Mouse (Mus musculus): ENCODE results near the gene Birc3. TPM values are rescaled to one million over a fixed set of nuclear protein-coding genes. Genes with fewer than 3 reads are reported as not detected.

Birc3 gene
- total and polyA plus RNA-seq, 2 experiments from 2014 or later, result 1.5 to 2.3 TPM

- Histone ChIP-seq H3K9me3 (ENCODE audit: low read length) (no peaks in the 10 kb centered on the region), H3K9ac (replicated peaks; ENCODE audit: low read length, poor library complexity, severe bottlenecking) (peak overlapping the region; percentile 82), H3K36me3 (ENCODE audit: insufficient read depth, low read length) (no peaks in the 10 kb centered on the region), H3K4me3 (ENCODE audit: low read depth, low read length) (peak overlapping the region; percentile 80), H3K4me2 (ENCODE audit: low read depth, low read length, poor library complexity, severe bottlenecking) (peak overlapping the region; percentile 57), H3K4me1 (ENCODE audit: insufficient read depth, low read length) (0 out of 2 replicates have a peak, but pooled peaks cover 2% of the 10 kb centered on the region), H3K27me3 (ENCODE audit: insufficient read depth, low read length) (no peaks in the 10 kb centered on the region), H3K27ac (ENCODE audit: low read depth, low read length) (peak overlapping the region; percentile 97)
- WGBS, result under 1% methylated on average over 16 of the region's 16 CpGs
- ATAC-seq (ENCODE audit: low FRiP score) (peak; percentile 48), DNase-seq (ENCODE audit: low spot score) (peak; percentile 66)
- TF ChIP-seq CTCF (IDR thresholded peaks at IDR 0.05), result 0 out of 2 replicates have a peak, but pooled peaks have one; percentile 6
These were observed 36.7 kb downstream of the Birc3 start for GRCm38 (mm10) chr9:7836331-7836730.

GRCm38 (mm10) chr9:7835302-7835701 is 37.7 kb downstream of the Birc3 start:
- H3K36me3 ChIP-seq (ENCODE audit: insufficient read depth, low read length), result no peaks in the 10 kb centered on the region
- 0 out of 2 replicates have a peak, but pooled peaks cover 2% of the 10 kb centered on the region for H3K4me1 ChIP-seq (ENCODE audit: insufficient read depth, low read length)
- H3K4me3 ChIP-seq (ENCODE audit: low read depth, low read length), result no peak overlapping the region
- H3K27me3 ChIP-seq (ENCODE audit: insufficient read depth, low read length), result no peaks in the 10 kb centered on the region
- H3K9ac ChIP-seq (replicated peaks; ENCODE audit: low read length, poor library complexity, severe bottlenecking), result no peak overlapping the region
- ATAC-seq (ENCODE audit: low FRiP score) (no peak), DNase-seq (ENCODE audit: low spot score) (no peak)
- no peaks in the 10 kb centered on the region for H3K9me3 ChIP-seq (ENCODE audit: low read length)
- TF ChIP-seq CTCF (IDR thresholded peaks at IDR 0.05), result no peak
- H3K4me2 ChIP-seq (ENCODE audit: low read depth, low read length, poor library complexity, severe bottlenecking), result no peak overlapping the region
- WGBS, result 88% methylated on average over 1 of the region's 1 CpGs
- no peak overlapping the region for H3K27ac ChIP-seq (ENCODE audit: low read depth, low read length)

GRCm38 (mm10) chr9:7833421-7833820 is 39.6 kb downstream of the Birc3 start:
- no peak overlapping the region for H3K4me3 ChIP-seq (ENCODE audit: low read depth, low read length)
- H3K27me3 ChIP-seq (ENCODE audit: insufficient read depth, low read length), result no peaks in the 10 kb centered on the region
- 88% methylated on average over 6 of the region's 6 CpGs for WGBS
- no peak overlapping the region for H3K9ac ChIP-seq (replicated peaks; ENCODE audit: low read length, poor library complexity, severe bottlenecking)
- ATAC-seq (ENCODE audit: low FRiP score) (no peak), DNase-seq (ENCODE audit: low spot score) (no peak)
- no peak overlapping the region for H3K27ac ChIP-seq (ENCODE audit: low read depth, low read length)
- H3K4me2 ChIP-seq (ENCODE audit: low read depth, low read length, poor library complexity, severe bottlenecking), result no peak overlapping the region
- H3K36me3 ChIP-seq (ENCODE audit: insufficient read depth, low read length), result no peaks in the 10 kb centered on the region
- no peaks in the 10 kb centered on the region for H3K9me3 ChIP-seq (ENCODE audit: low read length)
- TF ChIP-seq CTCF (IDR thresholded peaks at IDR 0.05), result no peak; the same call in 1 of the 2 replicates
- H3K4me1 ChIP-seq (ENCODE audit: insufficient read depth, low read length), result 0 out of 2 replicates have a peak, but pooled peaks cover 2% of the 10 kb centered on the region

DNA sequence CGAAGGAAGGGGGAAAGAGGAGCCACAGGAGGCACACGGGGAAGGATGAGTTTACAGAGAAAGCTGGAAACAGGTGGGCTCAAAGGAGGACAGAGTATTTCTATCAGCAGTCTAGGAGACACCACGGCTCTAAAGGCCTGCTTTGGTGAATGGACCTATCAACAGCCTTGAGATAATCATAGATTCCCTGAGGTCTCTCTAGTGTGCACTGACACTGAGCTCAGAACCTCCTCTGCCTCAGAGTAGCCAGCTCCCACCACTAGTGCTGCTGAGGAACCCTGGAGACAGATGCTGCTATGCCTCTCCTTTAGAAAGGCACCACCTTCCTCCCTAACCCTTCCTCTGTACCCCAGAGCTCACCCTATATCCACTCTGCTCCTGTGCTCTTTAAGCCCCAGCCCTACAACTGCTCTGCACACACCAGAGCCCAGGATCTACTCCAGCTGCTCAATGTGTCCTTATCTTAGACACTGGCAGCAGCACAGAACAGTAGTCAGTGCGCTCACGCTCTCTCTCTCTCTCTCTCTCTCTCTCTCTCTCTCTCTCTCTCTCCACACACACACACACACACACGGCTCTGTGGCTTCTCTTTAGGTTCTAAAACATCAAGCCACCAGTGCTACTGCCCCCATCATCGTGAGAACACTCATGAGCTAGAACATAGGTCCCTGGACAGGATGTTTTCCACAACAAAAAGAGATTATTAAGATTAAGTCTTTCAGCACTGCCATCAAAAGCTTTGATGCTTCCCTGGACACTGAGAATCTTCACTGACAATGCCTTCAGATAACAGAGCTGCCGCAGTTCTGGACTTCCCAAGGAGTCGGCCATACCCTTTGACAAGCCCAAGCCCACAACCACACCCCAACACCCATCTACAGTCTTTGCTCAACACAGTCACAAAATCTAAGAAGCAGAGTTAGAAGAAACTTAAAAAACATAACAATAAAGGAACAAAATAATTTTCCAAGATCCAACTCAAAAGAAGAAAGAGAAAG is 43.2 kb downstream of the Birc3 start:
- H3K4me1 ChIP-seq (ENCODE audit: insufficient read depth, low read length), result no peaks in the 10 kb centered on the region
- H3K9me3 ChIP-seq (ENCODE audit: low read length), result no peaks in the 10 kb centered on the region
- H3K36me3 ChIP-seq (ENCODE audit: insufficient read depth, low read length), result no peaks in the 10 kb centered on the region
- WGBS, result 78% methylated on average over 9 of the region's 9 CpGs
- no peak overlapping the region for H3K27ac ChIP-seq (ENCODE audit: low read depth, low read length)
- H3K4me2 ChIP-seq (ENCODE audit: low read depth, low read length, poor library complexity, severe bottlenecking), result no peak overlapping the region
- ATAC-seq (ENCODE audit: low FRiP score) (no peak), DNase-seq (ENCODE audit: low spot score) (no peak)
- H3K9ac ChIP-seq (replicated peaks; ENCODE audit: low read length, poor library complexity, severe bottlenecking), result no peak overlapping the region
- TF ChIP-seq CTCF (IDR thresholded peaks at IDR 0.05), result no peak
- H3K27me3 ChIP-seq (ENCODE audit: insufficient read depth, low read length), result no peaks in the 10 kb centered on the region
- H3K4me3 ChIP-seq (ENCODE audit: low read depth, low read length), result no peak overlapping the region

DNA sequence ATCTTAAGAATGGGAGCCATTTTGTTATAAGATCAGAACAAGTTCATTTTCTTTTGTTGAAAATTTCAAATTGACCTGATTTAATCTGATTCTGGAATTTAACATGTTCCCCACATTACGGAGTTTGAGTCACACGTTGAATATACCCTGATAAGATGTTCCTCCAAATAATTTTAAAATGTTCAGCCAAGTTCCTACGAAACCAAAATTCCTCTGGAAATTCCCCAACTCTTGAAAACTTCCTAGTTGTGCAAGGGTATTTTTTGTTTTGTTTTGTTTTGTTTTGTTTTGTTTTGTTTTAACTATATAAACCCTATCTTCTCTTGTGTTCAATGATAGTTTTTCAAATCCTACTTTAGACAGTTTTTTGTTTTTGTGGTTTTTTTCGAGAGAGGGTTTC is 44.3 kb downstream of the Birc3 start:
- H3K4me1 ChIP-seq (ENCODE audit: insufficient read depth, low read length), result no peaks in the 10 kb centered on the region
- no peak for TF ChIP-seq CTCF (IDR thresholded peaks at IDR 0.05)
- H3K9ac ChIP-seq (replicated peaks; ENCODE audit: low read length, poor library complexity, severe bottlenecking), result no peak overlapping the region
- no peaks in the 10 kb centered on the region for H3K9me3 ChIP-seq (ENCODE audit: low read length)
- no peaks in the 10 kb centered on the region for H3K27me3 ChIP-seq (ENCODE audit: insufficient read depth, low read length)
- no peak overlapping the region for H3K27ac ChIP-seq (ENCODE audit: low read depth, low read length)
- H3K4me3 ChIP-seq (ENCODE audit: low read depth, low read length), result no peak overlapping the region
- WGBS, result 93% methylated on average over 4 of the region's 4 CpGs
- DNase-seq (ENCODE audit: low spot score) (no peak), ATAC-seq (ENCODE audit: low FRiP score) (no peak)
- H3K36me3 ChIP-seq (ENCODE audit: insufficient read depth, low read length), result no peaks in the 10 kb centered on the region
- no peak overlapping the region for H3K4me2 ChIP-seq (ENCODE audit: low read depth, low read length, poor library complexity, severe bottlenecking)

GRCm38 (mm10) chr9:7824916-7825315 is 48.1 kb downstream of the Birc3 start:
- Histone ChIP-seq H3K4me2 (ENCODE audit: low read depth, low read length, poor library complexity, severe bottlenecking) (no peak overlapping the region), H3K9me3 (ENCODE audit: low read length) (no peaks in the 10 kb centered on the region), H3K27ac (ENCODE audit: low read depth, low read length) (no peak overlapping the region), H3K27me3 (ENCODE audit: insufficient read depth, low read length) (no peaks in the 10 kb centered on the region), H3K4me1 (ENCODE audit: insufficient read depth, low read length) (no peaks in the 10 kb centered on the region), H3K4me3 (ENCODE audit: low read depth, low read length) (no peak overlapping the region), H3K9ac (replicated peaks; ENCODE audit: low read length, poor library complexity, severe bottlenecking) (no peak overlapping the region), H3K36me3 (ENCODE audit: insufficient read depth, low read length) (peaks cover 10% of the 10 kb centered on the region)
- 95% methylated on average over 5 of the region's 5 CpGs for WGBS
- no peak for TF ChIP-seq CTCF (IDR thresholded peaks at IDR 0.05)
- no peak for ATAC-seq (ENCODE audit: low FRiP score)
- no peak for DNase-seq (ENCODE audit: low spot score)
